Mouse (Mus musculus) megakaryocyte-erythroid progenitor cell, adult 5-6 weeks (primary cell): ENCODE data around the gene Rassf8. TPM values are rescaled to one million over a fixed set of nuclear protein-coding genes. Genes with fewer than 3 reads are reported as not detected.
A peak's percentile ranks its signal among the peaks of the same experiment; 100 is the strongest.

Experiments used
- ATAC-seq: replicated peaks from 2 replicates; pipeline ENCODE4 v1.8.0; 2016; ENCODE audit warnings: mild to moderate bottlenecking, inconsistent platforms; ENCODE audit not compliant: severe bottlenecking, poor library complexity, low FRiP score, low TSS enrichment
- total RNA-seq, 2 experiments: library from RNA; stranded (forward) in 1 of 2; stranded (reverse) in 1 of 2; fragments of 200-1000, 215-1000 nt in 1 of 2; fragments of >200 nt in 1 of 2; fragmentation: Nextera tagmentation in 1 of 2; gene quantifications; 2 replicates each; pipeline ENCODE4 v1.2.3; 2014 to 2017

Gene Rassf8
- total RNA-seq, 2 experiments from 2014 or later = 1.0 to 2.8 TPM

DNA sequence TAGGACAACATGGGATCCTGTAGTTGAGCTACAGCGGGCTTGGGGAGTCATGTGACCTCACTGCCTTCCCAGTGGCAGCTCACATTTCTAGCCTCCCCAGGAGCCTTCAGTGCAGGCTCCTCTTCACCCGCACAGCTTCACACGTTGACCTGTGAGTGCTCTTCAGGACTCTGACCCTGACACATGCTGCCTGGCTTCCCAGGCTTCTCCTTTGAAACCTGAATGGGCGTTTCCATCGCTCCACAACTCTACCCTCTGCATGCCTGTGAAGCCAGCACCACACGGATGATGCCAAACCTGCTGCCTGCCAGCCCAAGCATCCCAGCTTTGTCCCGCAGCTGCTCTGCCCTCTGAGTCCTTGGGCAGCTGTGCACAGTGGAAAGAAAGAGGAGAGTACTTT is 63.0 kb downstream of the Rassf8 start:
- ATAC-seq = no peak

DNA sequence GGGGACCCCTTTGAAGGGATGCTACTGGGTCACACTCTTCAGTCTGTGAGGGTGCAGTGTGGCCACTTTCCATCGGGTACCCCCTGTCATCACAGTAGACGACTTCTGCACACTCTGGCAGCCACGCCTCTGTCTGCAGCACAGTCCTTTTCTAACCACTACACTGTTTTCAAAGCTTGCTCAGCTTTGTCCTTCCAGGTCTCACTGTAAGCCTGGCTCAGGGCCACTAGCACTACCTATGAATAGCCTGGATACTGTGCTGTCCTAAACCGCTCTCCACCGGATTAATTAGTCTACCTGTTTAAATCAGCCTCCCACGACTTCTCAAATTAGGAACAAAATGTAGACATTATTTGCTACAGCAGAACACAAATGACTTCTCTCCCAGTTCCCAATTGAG is 63.5 kb downstream of the Rassf8 start:
- no peak for ATAC-seq

- no peak for ATAC-seq
These were observed 64.6 kb downstream of the Rassf8 start for GRCm38 (mm10) chr6:145811174-145811573.

DNA sequence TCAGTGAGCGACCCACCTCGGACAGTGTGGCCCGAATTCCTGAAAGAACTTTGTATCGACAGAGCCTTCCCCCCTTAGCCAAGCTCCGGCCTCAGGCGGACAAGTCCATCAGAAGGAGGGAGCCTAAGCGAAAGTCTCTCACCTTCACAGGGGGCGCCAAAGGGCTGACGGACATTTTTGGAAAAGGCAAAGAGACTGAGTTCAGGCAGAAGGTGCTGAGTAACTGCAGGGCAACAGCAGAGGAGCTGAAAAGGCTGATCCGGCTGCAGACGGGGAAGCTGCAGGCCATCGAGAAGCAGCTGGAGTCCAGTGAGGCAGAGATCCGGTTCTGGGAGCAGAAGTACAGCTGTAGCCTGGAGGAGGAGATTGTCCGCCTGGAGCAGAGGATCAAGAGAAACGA is 68.7 kb downstream of the Rassf8 start:
- no peak for ATAC-seq

DNA sequence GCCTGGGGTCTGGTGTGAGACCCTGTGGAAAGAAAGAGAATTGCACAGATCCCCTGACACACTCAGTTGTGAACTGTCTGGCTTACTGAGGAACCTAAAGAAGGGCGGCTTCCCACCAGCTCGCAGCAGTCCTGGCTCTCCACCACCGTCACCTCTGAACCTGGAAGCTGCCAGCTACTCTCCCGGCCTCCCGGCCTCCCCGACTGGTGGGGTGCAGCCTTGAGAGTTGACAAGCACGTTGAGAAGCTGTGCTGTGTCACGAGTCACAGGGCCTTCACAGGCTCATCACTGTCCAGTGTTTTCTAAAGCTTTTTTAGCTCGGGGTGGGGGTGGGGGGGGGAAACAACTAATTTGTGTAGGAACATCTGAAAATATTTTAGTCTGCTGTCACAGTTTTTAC is 72.6 kb downstream of the Rassf8 start:
- ATAC-seq = no peak

- no peak for ATAC-seq
These were observed 75.7 kb downstream of the Rassf8 start for GRCm38 (mm10) chr6:145822218-145822617.

DNA sequence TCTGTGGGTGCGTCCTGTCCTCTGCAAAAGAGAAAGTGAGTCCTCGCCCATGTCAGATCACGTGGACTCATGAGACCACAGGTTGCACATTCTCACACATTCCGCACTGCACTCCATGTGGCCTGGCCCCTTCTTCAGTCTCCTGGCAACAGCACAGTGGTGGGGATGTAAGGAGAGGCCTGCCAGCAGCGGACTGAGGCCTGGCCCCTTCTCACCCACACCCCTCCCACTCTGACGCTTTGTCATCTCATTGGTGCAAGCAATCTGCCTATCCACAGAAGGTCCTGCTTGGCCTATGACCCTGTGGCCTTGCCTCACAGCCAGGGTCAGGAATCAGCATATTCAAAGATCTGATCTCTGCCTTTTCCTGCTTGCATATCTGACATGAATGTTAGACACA is 76.6 kb downstream of the Rassf8 start:
- 0 out of 2 replicates have a peak, but pooled peaks have one; percentile 22 for ATAC-seq

DNA sequence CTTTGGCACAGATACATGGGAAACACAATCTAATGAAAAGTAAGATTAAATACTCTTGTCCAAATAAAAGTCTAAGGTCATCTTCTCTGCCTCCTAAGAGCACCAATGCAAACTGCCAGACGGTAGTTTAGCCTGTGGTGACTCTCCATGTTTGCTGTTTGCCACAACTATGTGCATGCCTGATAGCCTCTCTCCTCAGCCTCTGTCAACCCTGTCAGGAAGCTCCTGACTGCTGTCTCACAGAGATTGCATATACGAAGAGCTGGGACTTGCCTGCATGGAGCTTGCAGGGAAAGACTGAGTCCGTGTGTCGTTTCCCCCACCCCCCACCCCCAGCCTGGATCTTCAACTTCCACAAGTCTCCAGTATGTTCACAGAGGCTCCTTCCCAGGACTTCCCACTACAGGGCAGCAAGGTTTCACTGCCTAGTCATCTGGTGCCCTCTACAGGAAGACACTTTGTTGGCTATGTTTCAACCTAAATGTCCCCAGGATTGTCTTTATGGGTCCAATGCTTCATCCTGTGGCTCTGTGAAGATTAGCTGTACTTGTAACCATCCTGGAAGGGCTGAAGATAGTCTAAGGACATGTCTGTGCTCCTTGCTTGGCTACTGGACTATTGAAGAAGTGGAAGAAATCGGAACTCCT is 77.2 kb downstream of the Rassf8 start:
- peak; percentile 77 for ATAC-seq

GRCm38 (mm10) chr6:145826305-145826704 is 79.8 kb downstream of the Rassf8 start:
- ATAC-seq = no peak

- no peak for ATAC-seq
These were observed 82.7 kb downstream of the Rassf8 start for GRCm38 (mm10) chr6:145829062-145829835.

DNA sequence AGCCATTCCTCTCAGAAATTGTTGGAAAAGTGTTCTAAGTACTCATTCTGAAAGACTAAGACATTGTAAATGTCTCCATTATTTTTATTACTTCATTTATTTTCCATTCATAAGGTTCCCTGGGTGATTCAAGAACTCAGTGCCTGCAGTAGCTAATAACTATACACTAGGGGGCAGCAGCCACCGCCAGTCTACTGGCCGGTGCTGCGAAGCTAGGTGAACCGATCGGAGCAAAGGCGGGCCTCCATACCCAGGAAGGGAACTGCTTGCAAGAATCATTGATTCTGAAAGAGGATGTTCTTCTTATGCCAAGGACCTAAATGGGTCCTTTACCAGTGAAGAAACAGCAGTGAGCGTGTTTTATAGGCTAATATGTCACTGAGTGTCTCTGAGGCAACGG is 83.6 kb downstream of the Rassf8 start:
- peak; percentile 97 for ATAC-seq

- no peak for ATAC-seq
These were observed 84.1 kb downstream of the Rassf8 start for GRCm38 (mm10) chr6:145830617-145831016.

- ATAC-seq = no peak
These were observed 86.4 kb downstream of the Rassf8 start for GRCm38 (mm10) chr6:145832927-145833326.

GRCm38 (mm10) chr6:145835359-145835758 is 88.8 kb downstream of the Rassf8 start:
- ATAC-seq = no peak

DNA sequence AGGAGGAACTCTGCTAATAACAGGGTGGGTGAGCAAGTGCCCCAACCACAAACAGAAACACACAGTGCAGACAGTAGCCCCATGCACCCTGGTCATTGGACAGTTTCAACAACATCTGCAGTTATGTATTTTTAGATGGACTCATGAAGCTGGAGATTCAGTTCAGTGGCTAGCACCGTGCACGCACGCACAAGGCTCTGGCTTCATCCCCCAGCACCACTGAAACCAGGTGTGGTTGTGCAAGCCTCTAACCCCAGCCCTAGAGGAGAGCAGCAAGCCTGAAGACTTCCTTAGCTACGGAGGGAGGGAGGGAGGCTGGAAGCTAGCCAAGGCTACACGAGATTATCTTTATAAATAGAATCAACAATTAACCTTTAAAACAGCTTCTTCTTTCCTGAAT is 99.1 kb downstream of the Rassf8 start:
- no peak for ATAC-seq

DNA sequence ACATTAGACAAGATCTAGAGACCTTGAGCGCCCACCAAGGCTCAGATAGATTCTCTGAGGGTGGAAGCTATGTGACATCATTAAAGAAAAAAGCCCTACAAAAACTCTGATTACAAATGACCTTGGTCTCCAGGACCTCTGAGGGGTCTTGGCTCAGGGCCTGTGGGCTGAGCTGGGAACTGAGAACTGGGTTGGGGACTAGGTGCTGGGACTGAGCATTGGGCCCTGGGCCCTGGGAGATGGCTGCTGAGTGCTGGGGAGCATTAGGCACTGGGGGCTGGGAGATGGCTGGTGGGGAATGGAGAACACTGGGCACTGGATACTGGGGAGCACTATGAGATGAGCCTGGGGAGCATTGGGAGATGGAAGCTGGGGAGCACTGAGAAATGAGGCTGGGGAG is 99.5 kb downstream of the Rassf8 start:
- ATAC-seq = no peak

GRCm38 (mm10) chr6:145846948-145847347 is 100.4 kb downstream of the Rassf8 start:
- no peak for ATAC-seq

GRCm38 (mm10) chr6:145847661-145848060 is 101.1 kb downstream of the Rassf8 start:
- no peak for ATAC-seq

DNA sequence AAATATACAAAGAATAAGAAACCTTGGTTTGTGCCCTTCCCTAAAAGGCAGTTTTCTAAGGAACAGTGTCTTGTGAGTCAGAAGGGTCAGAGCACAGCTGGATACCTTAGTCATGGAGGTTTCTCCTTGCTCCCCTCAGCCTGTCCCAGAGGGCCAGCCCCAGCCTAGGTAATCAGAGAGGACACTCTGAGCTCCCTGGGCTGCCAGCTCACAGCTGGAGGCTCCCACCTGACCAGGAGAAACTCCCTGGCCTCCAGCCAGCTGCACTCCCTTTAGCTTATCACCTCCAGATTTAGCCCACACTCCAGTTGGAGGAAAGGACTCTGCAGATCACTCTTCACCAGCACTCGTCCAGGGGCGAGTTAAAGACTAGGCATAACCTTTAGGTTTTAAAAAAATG is 104.2 kb downstream of the Rassf8 start:
- peak; percentile 55; the same call in 1 of the 2 replicates for ATAC-seq

DNA sequence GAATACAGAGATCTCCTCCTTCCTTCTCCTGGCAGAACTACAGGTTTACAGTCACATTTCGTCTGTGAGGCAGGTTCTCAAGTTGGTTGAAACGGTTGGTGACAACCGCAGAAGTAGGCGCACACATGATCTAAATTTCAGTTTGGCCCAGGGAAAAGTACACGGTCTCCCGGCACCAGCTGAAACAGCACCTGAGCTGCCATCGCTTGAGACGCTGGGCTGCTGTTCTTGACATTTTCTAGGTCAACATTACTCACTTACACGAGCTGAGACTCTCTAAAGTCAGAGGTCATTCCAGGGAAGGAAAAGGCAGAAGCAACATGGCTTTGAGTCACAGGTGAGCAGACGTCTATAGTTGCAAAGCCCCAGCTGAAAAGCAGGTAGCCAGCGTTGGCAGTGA is 105.4 kb downstream of the Rassf8 start:
- ATAC-seq = no peak

- ATAC-seq = no peak
These were observed 106.2 kb downstream of the Rassf8 start for GRCm38 (mm10) chr6:145852708-145853107.
